Mouse (Mus musculus) heart, embryonic 12.5 days (tissue): Measurements from ENCODE around the gene Pdrg1. TPM values are rescaled to one million over a fixed set of nuclear protein-coding genes. Genes with fewer than 3 reads are reported as not detected.

ENCODE experiments used
- ATAC-seq: fragments of 200-750 bp; cut with Nextera tagmentation; 2 replicates; pipeline ENCODE4 v1.8.0; 2017; ENCODE audit warnings: moderate TSS enrichment, moderate library complexity; ENCODE audit not compliant: insufficient number of reproducible peaks, low FRiP score
- H3K27ac ChIP-seq: fragments of 300-500 bp; sonication (generic); 2 replicates; pipeline ENCODE4 v1.5.1; 2016; ENCODE audit warnings: mild to moderate bottlenecking, moderate library complexity; ENCODE audit not compliant: poor library complexity, severe bottlenecking
- H3K27me3 ChIP-seq: fragments of 300-500 bp; sonication (generic); replicated peaks from 2 replicates; pipeline ENCODE4 v1.6.1; 2016; ENCODE audit warnings: mild to moderate bottlenecking, moderate library complexity
- H3K36me3 ChIP-seq: fragments of 300-500 bp; sonication (generic); 2 replicates; pipeline ENCODE4 v1.6.1; 2016; ENCODE audit warnings: mild to moderate bottlenecking, moderate library complexity
- H3K4me1 ChIP-seq: fragments of 300-500 bp; sonication (generic); replicated peaks from 2 replicates; pipeline ENCODE4 v1.6.1; 2016; ENCODE audit warnings: mild to moderate bottlenecking
- H3K4me2 ChIP-seq: fragments of 300-500 bp; sonication (generic); 2 replicates; pipeline ENCODE4 v1.6.1; 2016; ENCODE audit warnings: mild to moderate bottlenecking, moderate library complexity
- H3K4me3 ChIP-seq: fragments of 300-500 bp; sonication (generic); 2 replicates; pipeline ENCODE4 v1.5.1; 2016; ENCODE audit warnings: mild to moderate bottlenecking
- H3K9ac ChIP-seq: fragments of 300-500 bp; sonication (generic); 2 replicates; pipeline ENCODE4 v1.6.1; 2016; ENCODE audit warnings: mild to moderate bottlenecking, moderate library complexity
- H3K9me3 ChIP-seq: fragments of 300-500 bp; sonication (generic); replicated peaks from 2 replicates; pipeline ENCODE4 v1.6.1; 2016; ENCODE audit warnings: mild to moderate bottlenecking, moderate library complexity
- WGBS: fragments of 180-500 bp; shearing (Covaris S2); methylation state at CpG from one replicate; pipeline ENCODE4 v1.1.7; 2016; 5-methylcytosine and 5-hydroxymethylcytosine counted together
- polyA plus RNA-seq: library from polyadenylated mRNA; unstranded; fragments of >200 nt; fragmentation: Nextera tagmentation; extraction: Ambion mirVana; gene quantifications from 2 replicates; pipeline ENCODE4 v1.2.1, GENCODE M21; 2016

Pdrg1 gene
- polyA plus RNA-seq, 1 experiment from 2014 or later = 96.7 TPM

- 77% methylated on average over 4 of the region's 4 CpGs for WGBS
- ATAC-seq = no peak
- Histone ChIP-seq H3K9me3 (no peaks in the 10 kb centered on the region), H3K27me3 (peaks cover 64% of the 10 kb centered on the region), H3K36me3 (no peaks in the 10 kb centered on the region), H3K9ac (no peak overlapping the region), H3K4me1 (no peaks in the 10 kb centered on the region; the same call in 1 of the 2 replicates), H3K4me2 (no peak overlapping the region), H3K27ac (no peak overlapping the region), H3K4me3 (no peak overlapping the region)
Measured at GRCm38 (mm10) chr2:153049997-153050358, 34.8 kb upstream of the Pdrg1 start.

- H3K4me3 ChIP-seq = no peak overlapping the region
- H3K9ac ChIP-seq = no peak overlapping the region
- H3K36me3 ChIP-seq = no peaks in the 10 kb centered on the region
- WGBS = 33% methylated on average over 9 of the region's 9 CpGs
- no peaks in the 10 kb centered on the region; the same call in 1 of the 2 replicates for H3K4me1 ChIP-seq
- H3K27ac ChIP-seq = no peak overlapping the region
- ATAC-seq = no peak
- H3K4me2 ChIP-seq = no peak overlapping the region
- peaks cover 63% of the 10 kb centered on the region for H3K27me3 ChIP-seq
- no peaks in the 10 kb centered on the region for H3K9me3 ChIP-seq
Measured at GRCm38 (mm10) chr2:153049288-153049996, 34.2 kb upstream of the Pdrg1 start.

GRCm38 (mm10) chr2:153047828-153048465 lies 32.7 kb upstream of the Pdrg1 start:
- WGBS = 33% methylated on average over 17 of the region's 17 CpGs
- H3K4me3 ChIP-seq = no peak overlapping the region
- H3K4me2 ChIP-seq = no peak overlapping the region
- H3K27ac ChIP-seq = no peak overlapping the region
- no peaks in the 10 kb centered on the region; the same call in 1 of the 2 replicates for H3K4me1 ChIP-seq
- H3K36me3 ChIP-seq = no peaks in the 10 kb centered on the region
- H3K9ac ChIP-seq = no peak overlapping the region
- no peak for ATAC-seq
- no peaks in the 10 kb centered on the region for H3K9me3 ChIP-seq
- H3K27me3 ChIP-seq = peaks cover 56% of the 10 kb centered on the region

GRCm38 (mm10) chr2:153045884-153046299 lies 30.7 kb upstream of the Pdrg1 start:
- peaks cover 48% of the 10 kb centered on the region for H3K27me3 ChIP-seq
- H3K4me3 ChIP-seq = no peak overlapping the region
- H3K9ac ChIP-seq = no peak overlapping the region
- H3K4me2 ChIP-seq = no peak overlapping the region
- WGBS = 24% methylated on average over 8 of the region's 8 CpGs
- H3K9me3 ChIP-seq = no peaks in the 10 kb centered on the region
- ATAC-seq = no peak
- no peaks in the 10 kb centered on the region; the same call in 1 of the 2 replicates for H3K4me1 ChIP-seq
- H3K27ac ChIP-seq = no peak overlapping the region
- no peaks in the 10 kb centered on the region for H3K36me3 ChIP-seq

- Histone ChIP-seq H3K27ac (no peak overlapping the region), H3K27me3 (peaks cover 42% of the 10 kb centered on the region), H3K9ac (no peak overlapping the region), H3K4me1 (no peaks in the 10 kb centered on the region), H3K4me2 (no peak overlapping the region), H3K36me3 (no peaks in the 10 kb centered on the region), H3K4me3 (no peak overlapping the region), H3K9me3 (no peaks in the 10 kb centered on the region)
- ATAC-seq = no peak
- 41% methylated on average over 3 of the region's 3 CpGs for WGBS
Measured at GRCm38 (mm10) chr2:153043886-153044285, 28.7 kb upstream of the Pdrg1 start.

GRCm38 (mm10) chr2:153036690-153037089 lies 21.5 kb upstream of the Pdrg1 start:
- Histone ChIP-seq H3K27me3 (peaks cover 75% of the 10 kb centered on the region), H3K4me1 (peaks cover 4% of the 10 kb centered on the region), H3K4me2 (no peak overlapping the region), H3K9ac (no peak overlapping the region), H3K9me3 (no peaks in the 10 kb centered on the region), H3K36me3 (no peaks in the 10 kb centered on the region), H3K4me3 (no peak overlapping the region), H3K27ac (no peak overlapping the region)
- no peak for ATAC-seq
- 0% methylated on average over 2 of the region's 2 CpGs for WGBS

- Histone ChIP-seq H3K4me3 (no peak overlapping the region), H3K4me1 (peaks cover 6% of the 10 kb centered on the region), H3K27me3 (peaks cover 95% of the 10 kb centered on the region), H3K9me3 (no peaks in the 10 kb centered on the region), H3K4me2 (no peak overlapping the region), H3K36me3 (no peaks in the 10 kb centered on the region), H3K27ac (no peak overlapping the region), H3K9ac (no peak overlapping the region)
- ATAC-seq = no peak
- WGBS = 64% methylated on average over 5 of the region's 5 CpGs
Measured at GRCm38 (mm10) chr2:153033545-153034230, 18.5 kb upstream of the Pdrg1 start.

GRCm38 (mm10) chr2:153032973-153033372 lies 17.7 kb upstream of the Pdrg1 start:
- Histone ChIP-seq H3K27ac (no peak overlapping the region), H3K27me3 (peaks cover 92% of the 10 kb centered on the region), H3K4me3 (no peak overlapping the region), H3K9me3 (no peaks in the 10 kb centered on the region), H3K36me3 (no peaks in the 10 kb centered on the region), H3K9ac (no peak overlapping the region), H3K4me1 (peaks cover 6% of the 10 kb centered on the region), H3K4me2 (no peak overlapping the region)
- 17% methylated on average over 4 of the region's 4 CpGs for WGBS
- ATAC-seq = no peak

- 3% methylated on average over 51 of the region's 58 CpGs for WGBS
- H3K9ac ChIP-seq = no peak overlapping the region
- ATAC-seq = peak; percentile 51; the same call in 1 of the 2 replicates
- H3K27me3 ChIP-seq = peaks cover 90% of the 10 kb centered on the region
- H3K36me3 ChIP-seq = no peaks in the 10 kb centered on the region
- peak overlapping the region; percentile 80 for H3K4me2 ChIP-seq
- no peak overlapping the region for H3K27ac ChIP-seq
- peak overlapping the region; percentile 49 for H3K4me3 ChIP-seq
- no peaks in the 10 kb centered on the region for H3K9me3 ChIP-seq
- peaks cover 6% of the 10 kb centered on the region for H3K4me1 ChIP-seq
Measured at GRCm38 (mm10) chr2:153032083-153032842, 17.0 kb upstream of the Pdrg1 start.

- ATAC-seq = peak; percentile 39; the same call in 1 of the 2 replicates
- H3K27me3 ChIP-seq = peaks cover 90% of the 10 kb centered on the region
- H3K4me2 ChIP-seq = peak within 1 kb of the TSS; percentile 80
- no peaks in the 10 kb centered on the region for H3K36me3 ChIP-seq
- H3K9me3 ChIP-seq = no peaks in the 10 kb centered on the region
- H3K4me1 ChIP-seq = peaks cover 6% of the 10 kb centered on the region
- peak within 1 kb of the TSS; percentile 49 for H3K4me3 ChIP-seq
- 3% methylated on average over 49 of the region's 54 CpGs for WGBS
- no peak within 1 kb of the TSS for H3K9ac ChIP-seq
- no peak within 1 kb of the TSS for H3K27ac ChIP-seq
Measured at GRCm38 (mm10) chr2:153031126-153032082, 16.2 kb upstream of the Pdrg1 start, which contains the start of gene Xkr7. Gene Xkr7 (plus strand): TSS chr2:153031852.
